Mouse (Mus musculus) forebrain, embryonic 16.5 days (tissue): Measurements from ENCODE around the gene Fancc. TPM values are rescaled to one million over a fixed set of nuclear protein-coding genes. Genes with fewer than 3 reads are reported as not detected.

Experiments used
- ATAC-seq: fragments of 200-750 bp; cut with Nextera tagmentation; 2 replicates; pipeline ENCODE4 v1.8.0; 2017; ENCODE audit warnings: mild to moderate bottlenecking, moderate library complexity
- H3K27ac ChIP-seq: fragments of 300-500 bp; sonication (generic); 2 replicates; pipeline ENCODE4 v1.5.1; 2014; ENCODE audit warnings: low read length, control low read depth
- H3K27me3 ChIP-seq: fragments of 300-500 bp; sonication (generic); replicated peaks from 2 replicates; pipeline ENCODE4 v1.6.1; 2014; ENCODE audit warnings: low read length; ENCODE audit not compliant: control insufficient read depth, insufficient read depth
- H3K36me3 ChIP-seq: fragments of 300-500 bp; sonication (generic); 2 replicates; pipeline ENCODE4 v1.6.1; 2014; ENCODE audit not compliant: control insufficient read depth, insufficient read depth
- H3K4me1 ChIP-seq: fragments of 300-500 bp; sonication (generic); replicated peaks from 2 replicates; pipeline ENCODE4 v1.6.1; 2014; ENCODE audit warnings: low read length; ENCODE audit not compliant: control insufficient read depth, insufficient read depth
- H3K4me2 ChIP-seq: fragments of 300-500 bp; sonication (generic); 2 replicates; pipeline ENCODE4 v1.6.1; 2014; ENCODE audit warnings: mild to moderate bottlenecking, low read length, control low read depth
- H3K4me3 ChIP-seq: fragments of 300-500 bp; sonication (generic); replicated peaks from 2 replicates; pipeline ENCODE4 v1.5.1; 2014; ENCODE audit warnings: mild to moderate bottlenecking, low read length, control low read depth
- H3K9ac ChIP-seq: fragments of 300-500 bp; sonication (generic); replicated peaks from 2 replicates; pipeline ENCODE4 v1.6.1; 2014; ENCODE audit warnings: low read depth, low read length, control low read depth
- H3K9me3 ChIP-seq: fragments of 300-500 bp; sonication (generic); 2 replicates; pipeline ENCODE4 v1.6.1; 2016; ENCODE audit warnings: low read length; ENCODE audit not compliant: control insufficient read depth
- WGBS: fragments of 180-500 bp; shearing (Covaris S2); extraction: QIAGEN DNeasy Blood & Tissue Kit; methylation state at CpG from one replicate; pipeline ENCODE4 v1.1.7; 2014; 5-methylcytosine and 5-hydroxymethylcytosine counted together
- polyA plus RNA-seq: library from polyadenylated mRNA; unstranded; fragments of >200 nt; fragmentation: Nextera tagmentation; extraction: Ambion mirVana; gene quantifications from 2 replicates; pipeline ENCODE4 v1.2.1, GENCODE M21; 2015

Fancc gene
- polyA plus RNA-seq, 1 experiment from 2014 or later, result 13.7 TPM

DNA sequence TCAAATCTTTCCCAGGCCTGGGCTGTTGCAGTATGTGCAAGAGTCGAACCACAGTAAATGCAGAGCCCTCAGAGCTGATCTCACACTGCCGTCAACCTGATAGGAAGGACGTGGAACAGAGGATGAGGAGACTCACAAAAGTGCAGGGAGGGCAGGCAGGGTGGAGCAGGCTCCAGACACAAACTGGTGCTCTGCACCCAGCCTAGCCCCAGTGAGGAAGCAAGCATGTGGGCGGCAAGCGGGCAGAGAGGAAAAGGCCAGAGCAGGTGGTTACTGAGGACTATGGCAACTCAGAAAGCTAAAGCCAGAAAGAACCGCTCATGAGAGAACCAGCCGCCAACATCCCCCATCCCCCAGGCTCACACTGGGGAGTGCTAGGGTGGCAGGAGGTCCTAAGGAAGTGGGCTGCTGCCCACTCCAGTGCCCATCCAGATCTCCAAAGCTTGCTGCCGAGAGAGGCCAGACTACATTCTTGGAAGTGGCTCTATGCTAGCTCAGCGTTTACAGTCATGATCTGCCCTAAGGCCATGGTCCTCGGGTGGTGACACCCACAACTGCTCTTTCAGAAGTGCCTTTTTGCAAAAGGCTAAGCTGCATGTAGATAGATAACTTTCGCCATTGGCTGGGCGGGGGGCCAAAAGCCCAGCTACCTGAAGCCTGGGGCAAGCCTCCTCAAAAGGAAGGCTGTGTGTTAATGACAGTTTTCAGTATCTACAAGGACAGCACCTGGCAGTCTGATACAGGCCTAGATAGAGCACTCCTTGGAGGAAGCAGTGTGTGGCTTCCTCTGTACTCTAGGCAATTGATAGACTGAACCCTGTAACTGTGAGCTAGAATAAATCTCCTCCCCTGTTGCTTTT, 183.1 kb downstream of the Fancc start:
- Histone ChIP-seq H3K9me3 (no peaks in the 10 kb centered on the region), H3K4me2 (no peak overlapping the region), H3K36me3 (no peaks in the 10 kb centered on the region), H3K4me1 (peaks cover 4% of the 10 kb centered on the region), H3K4me3 (no peak overlapping the region), H3K27ac (no peak overlapping the region), H3K9ac (no peak overlapping the region), H3K27me3 (no peaks in the 10 kb centered on the region)
- WGBS, result 87% methylated on average over 12 of the region's 12 CpGs
- no peak for ATAC-seq

DNA sequence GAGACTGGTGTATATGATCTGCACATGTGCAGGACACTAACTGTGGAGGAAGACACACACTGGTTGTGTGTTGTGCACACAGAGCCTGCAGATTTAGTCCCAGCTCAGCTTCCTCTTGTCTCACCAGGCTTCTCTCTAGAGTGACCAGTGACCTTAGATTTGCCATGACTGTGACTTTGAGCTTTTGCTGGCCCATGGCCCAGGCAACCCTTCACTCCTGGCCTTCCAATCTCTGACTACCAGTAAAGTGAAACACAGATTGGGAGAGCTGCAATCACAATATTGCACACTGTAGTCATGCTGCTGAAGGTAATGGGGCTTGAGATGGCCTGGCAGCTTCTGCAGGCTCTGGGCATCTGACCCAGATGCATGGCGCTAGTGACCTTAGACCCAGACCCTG, 183.8 kb downstream of the Fancc start:
- WGBS, result 100% methylated on average over 1 of the region's 1 CpGs
- no peak overlapping the region for H3K4me2 ChIP-seq
- no peak overlapping the region for H3K4me3 ChIP-seq
- peaks cover 4% of the 10 kb centered on the region for H3K4me1 ChIP-seq
- H3K36me3 ChIP-seq, result no peaks in the 10 kb centered on the region
- no peak overlapping the region for H3K27ac ChIP-seq
- no peaks in the 10 kb centered on the region for H3K9me3 ChIP-seq
- H3K9ac ChIP-seq, result no peak overlapping the region
- no peak for ATAC-seq
- no peaks in the 10 kb centered on the region for H3K27me3 ChIP-seq

DNA sequence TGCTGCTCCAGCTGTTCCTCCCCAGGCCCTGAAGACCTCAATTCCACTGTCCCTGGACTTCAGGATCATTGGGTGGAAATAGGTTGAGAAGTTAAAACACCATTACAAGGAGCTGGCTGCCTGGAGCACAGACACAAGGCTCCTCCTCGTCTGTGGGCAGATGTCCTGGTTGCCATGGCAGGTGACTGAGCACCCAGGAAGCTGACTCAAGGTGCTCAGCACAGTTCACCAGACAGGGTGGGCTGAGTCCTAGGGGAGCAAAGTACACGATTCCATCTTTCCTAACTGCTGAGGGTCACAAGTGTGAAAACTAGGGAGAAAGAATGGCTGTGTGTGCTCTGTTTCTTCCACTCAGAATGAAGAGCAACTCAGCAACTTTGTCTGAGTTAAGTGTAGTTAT, 185.9 kb downstream of the Fancc start:
- no peaks in the 10 kb centered on the region for H3K4me1 ChIP-seq
- ATAC-seq, result no peak
- no peak overlapping the region for H3K9ac ChIP-seq
- no peak overlapping the region for H3K4me3 ChIP-seq
- H3K27me3 ChIP-seq, result no peaks in the 10 kb centered on the region
- WGBS, result 76% methylated on average over 2 of the region's 2 CpGs
- no peak overlapping the region for H3K4me2 ChIP-seq
- no peaks in the 10 kb centered on the region for H3K36me3 ChIP-seq
- H3K9me3 ChIP-seq, result no peaks in the 10 kb centered on the region
- no peak overlapping the region for H3K27ac ChIP-seq

DNA sequence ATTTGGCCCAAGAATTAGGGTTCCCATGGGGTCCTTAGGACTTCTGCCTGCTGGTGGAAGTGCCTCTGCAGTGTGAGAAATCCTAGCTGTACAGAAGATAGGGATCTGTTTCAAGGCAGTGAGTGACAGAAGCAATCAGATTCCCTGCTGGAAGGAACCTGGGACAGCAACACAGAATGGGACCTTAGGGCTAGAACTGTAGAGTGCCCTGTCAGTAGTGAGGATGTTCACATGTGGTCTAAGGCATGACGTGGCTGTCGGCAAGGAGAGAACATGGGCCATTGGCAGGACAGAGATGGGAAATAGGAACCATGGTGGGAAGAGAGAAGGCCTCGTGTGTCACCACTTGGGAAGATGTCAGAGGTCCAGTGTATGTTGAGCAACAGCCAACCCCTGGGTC, 187.5 kb downstream of the Fancc start:
- Histone ChIP-seq H3K27me3 (no peaks in the 10 kb centered on the region), H3K4me2 (no peak overlapping the region), H3K36me3 (no peaks in the 10 kb centered on the region), H3K27ac (no peak overlapping the region), H3K4me1 (no peaks in the 10 kb centered on the region), H3K9ac (no peak overlapping the region), H3K4me3 (no peak overlapping the region), H3K9me3 (no peaks in the 10 kb centered on the region)
- ATAC-seq, result no peak
- WGBS, result 89% methylated on average over 3 of the region's 3 CpGs

DNA sequence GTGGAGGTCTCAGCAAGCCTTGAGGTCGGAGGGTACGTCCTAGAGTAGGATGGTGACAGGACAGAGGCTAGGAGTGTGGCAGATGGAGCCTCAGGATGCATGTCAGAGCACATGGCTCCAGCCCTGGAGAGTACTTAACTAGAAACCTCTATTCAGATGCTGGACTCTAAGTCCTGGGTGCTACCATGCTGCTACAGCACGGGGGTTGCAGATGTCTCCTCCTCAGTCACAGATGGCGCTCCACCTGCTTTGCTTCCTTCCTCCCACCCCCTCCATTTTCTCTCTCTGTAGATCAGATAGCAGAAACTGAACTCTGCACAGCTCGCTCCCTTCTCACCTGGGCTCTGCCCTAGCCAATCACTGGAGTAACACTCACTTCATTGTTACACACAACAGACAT, 190.3 kb downstream of the Fancc start:
- Histone ChIP-seq H3K27me3 (no peaks in the 10 kb centered on the region), H3K9ac (no peak overlapping the region), H3K4me2 (no peak overlapping the region), H3K4me3 (no peak overlapping the region), H3K36me3 (no peaks in the 10 kb centered on the region), H3K4me1 (no peaks in the 10 kb centered on the region), H3K9me3 (no peaks in the 10 kb centered on the region), H3K27ac (no peak overlapping the region)
- 82% methylated on average over 5 of the region's 5 CpGs for WGBS
- 0 out of 2 replicates have a peak, but pooled peaks have one; percentile 43 for ATAC-seq

DNA sequence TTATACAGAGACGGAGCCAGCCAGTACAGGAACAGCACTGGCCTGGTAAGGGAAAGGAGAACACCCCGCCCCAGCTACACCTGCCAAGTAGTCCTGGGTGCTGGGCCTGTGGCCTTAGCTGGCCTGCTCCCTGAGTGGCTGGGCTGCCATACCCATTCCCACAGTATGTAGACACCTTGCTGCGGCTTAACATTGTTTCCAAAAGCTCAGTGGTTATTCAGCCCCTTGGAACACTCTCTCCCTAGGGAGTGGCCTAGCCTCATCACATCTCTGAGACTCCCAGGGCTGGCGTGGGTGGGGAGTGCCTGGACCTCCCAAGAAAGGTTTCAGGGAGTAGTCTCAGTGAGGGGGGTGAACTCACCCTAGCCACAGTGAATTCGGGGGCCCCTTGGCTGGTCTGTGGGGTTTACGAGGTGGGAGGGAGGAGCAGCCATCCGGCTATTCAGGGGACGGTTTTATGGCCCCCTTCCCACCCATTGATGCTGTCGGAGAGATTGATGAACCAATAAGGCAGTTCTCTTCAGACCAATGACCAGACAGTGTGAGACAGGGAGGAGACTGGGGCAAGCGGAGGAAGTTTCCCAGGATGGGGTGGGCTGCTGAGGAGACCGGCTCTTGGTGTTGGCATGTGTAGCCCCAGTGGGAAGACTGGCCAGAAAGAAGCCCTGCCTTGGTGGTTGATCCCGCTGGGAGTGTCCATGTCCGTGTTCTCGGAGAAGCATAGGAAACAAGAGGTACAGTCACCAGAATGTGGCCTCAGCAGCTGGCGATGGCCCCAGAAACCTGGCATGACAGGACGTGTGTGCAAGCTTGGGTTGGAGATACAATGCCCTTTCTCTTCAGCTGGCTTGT, 191.7 kb downstream of the Fancc start:
- Histone ChIP-seq H3K9me3 (no peaks in the 10 kb centered on the region), H3K27me3 (no peaks in the 10 kb centered on the region), H3K4me1 (no peaks in the 10 kb centered on the region), H3K27ac (no peak overlapping the region), H3K4me2 (no peak overlapping the region), H3K9ac (no peak overlapping the region), H3K4me3 (no peak overlapping the region), H3K36me3 (no peaks in the 10 kb centered on the region)
- WGBS, result 77% methylated on average over 16 of the region's 16 CpGs
- no peak for ATAC-seq

DNA sequence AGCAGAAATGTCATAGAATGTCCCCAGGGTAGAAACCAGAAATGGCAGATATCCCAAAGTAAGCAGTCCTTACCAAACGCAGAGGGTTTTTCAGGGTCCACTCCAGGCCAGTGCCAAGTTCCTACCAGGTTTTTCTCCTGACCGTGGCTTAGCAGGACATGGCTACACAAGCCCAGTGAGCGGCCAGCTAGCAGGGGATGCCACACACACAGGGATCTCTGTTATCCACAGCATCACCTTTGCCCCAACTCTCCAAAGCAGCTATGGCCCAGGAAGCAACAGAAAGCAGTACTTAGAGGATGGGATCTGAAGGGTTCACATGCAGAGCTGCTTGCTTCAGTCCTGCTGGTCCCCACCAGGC, 192.3 kb downstream of the Fancc start:
- ATAC-seq, result no peak
- H3K4me1 ChIP-seq, result no peaks in the 10 kb centered on the region
- 64% methylated on average over 3 of the region's 3 CpGs for WGBS
- H3K9me3 ChIP-seq, result no peaks in the 10 kb centered on the region
- H3K27me3 ChIP-seq, result no peaks in the 10 kb centered on the region
- no peak overlapping the region for H3K4me3 ChIP-seq
- no peak overlapping the region for H3K27ac ChIP-seq
- H3K36me3 ChIP-seq, result no peaks in the 10 kb centered on the region
- H3K4me2 ChIP-seq, result no peak overlapping the region
- no peak overlapping the region for H3K9ac ChIP-seq

DNA sequence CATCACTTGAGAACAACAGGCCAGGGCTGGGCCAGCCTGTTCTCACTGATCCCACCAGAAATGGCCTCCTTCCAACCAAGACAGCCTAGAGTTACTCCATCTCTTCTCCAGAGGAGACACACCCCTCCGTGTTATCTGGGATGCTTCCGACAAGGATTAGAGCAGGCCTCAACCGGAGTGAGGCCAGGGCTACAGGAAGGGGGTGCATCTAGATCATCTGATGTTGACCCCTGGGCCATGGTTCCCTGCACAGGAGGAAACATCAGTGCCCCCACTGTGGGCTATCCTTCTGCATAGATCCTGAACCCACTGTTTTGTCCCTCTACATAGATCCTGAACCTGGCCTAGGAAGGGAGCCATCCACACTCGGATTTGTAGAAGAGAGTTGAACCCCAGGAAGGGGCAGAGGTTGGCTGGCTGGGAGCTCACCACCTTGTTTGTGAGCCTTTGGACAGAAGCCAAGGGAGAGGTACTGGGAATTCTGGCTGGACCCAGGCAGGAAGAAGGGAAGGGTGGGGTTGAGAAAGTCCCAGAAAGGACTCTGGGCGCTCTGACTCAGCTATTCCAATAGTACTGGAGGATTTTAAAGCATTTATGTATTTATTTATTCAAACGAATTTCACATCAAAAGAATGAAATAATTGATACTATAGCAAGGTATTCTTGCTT, 192.8 kb downstream of the Fancc start:
- Histone ChIP-seq H3K36me3 (no peaks in the 10 kb centered on the region; the same call in 1 of the 2 replicates), H3K27ac (no peak overlapping the region), H3K4me1 (no peaks in the 10 kb centered on the region), H3K4me2 (no peak overlapping the region), H3K4me3 (no peak overlapping the region), H3K9ac (no peak overlapping the region), H3K9me3 (no peaks in the 10 kb centered on the region), H3K27me3 (no peaks in the 10 kb centered on the region)
- WGBS, result 78% methylated on average over 6 of the region's 6 CpGs
- ATAC-seq, result no peak

DNA sequence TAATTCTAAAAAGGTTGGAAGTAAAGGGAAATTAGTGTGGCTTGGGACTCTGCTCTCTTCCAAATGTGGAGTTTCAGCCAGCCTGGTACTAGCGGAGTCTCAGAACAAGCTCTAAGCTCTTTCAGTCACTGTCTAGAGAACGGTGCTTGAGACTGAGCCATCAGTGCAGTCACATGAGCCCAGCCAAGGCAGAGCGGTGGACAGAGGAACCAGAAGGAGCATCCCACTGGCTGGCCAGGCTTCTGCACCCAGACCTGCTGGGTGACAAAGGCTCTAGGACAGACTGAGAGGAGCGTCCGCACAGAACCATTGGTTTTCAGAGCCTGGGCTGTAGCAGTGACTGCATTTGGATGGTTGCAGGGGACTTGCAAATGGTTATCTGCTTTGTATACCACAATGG, 194.7 kb downstream of the Fancc start:
- Histone ChIP-seq H3K4me1 (no peaks in the 10 kb centered on the region), H3K27ac (no peak overlapping the region), H3K36me3 (peaks cover 4% of the 10 kb centered on the region; the same call in 1 of the 2 replicates), H3K27me3 (no peaks in the 10 kb centered on the region), H3K9ac (no peak overlapping the region), H3K4me2 (no peak overlapping the region), H3K4me3 (no peak overlapping the region), H3K9me3 (no peaks in the 10 kb centered on the region)
- ATAC-seq, result no peak
- 92% methylated on average over 5 of the region's 5 CpGs for WGBS
